Mouse (Mus musculus): ENCODE measurements around the gene Scaf11.

The Scaf11 gene

GRCm38 (mm10) chr15:96396641-96397344 lies 63.9 kb downstream of the Scaf11 start:
- DNase-seq (ENCODE audit: low spot score), result no peak

- DNase-seq (ENCODE audit: low spot score), result no peak
Observed at GRCm38 (mm10) chr15:96395071-96395470, 65.6 kb downstream of the Scaf11 start.

GRCm38 (mm10) chr15:96392878-96393277 lies 67.8 kb downstream of the Scaf11 start:
- no peak for DNase-seq (ENCODE audit: low spot score)

- DNase-seq (ENCODE audit: low spot score), result no peak
Observed at GRCm38 (mm10) chr15:96388565-96388964, 72.1 kb downstream of the Scaf11 start.

- DNase-seq (ENCODE audit: low spot score), result no peak
Observed at GRCm38 (mm10) chr15:96382223-96382622, 78.4 kb downstream of the Scaf11 start.

GRCm38 (mm10) chr15:96377701-96378100 lies 82.9 kb downstream of the Scaf11 start:
- DNase-seq (ENCODE audit: low spot score), result no peak

- DNase-seq (ENCODE audit: low spot score), result no peak
Observed at GRCm38 (mm10) chr15:96377263-96377662, 83.4 kb downstream of the Scaf11 start.

GRCm38 (mm10) chr15:96376214-96376613 lies 84.4 kb downstream of the Scaf11 start:
- DNase-seq (ENCODE audit: low spot score), result no peak

GRCm38 (mm10) chr15:96373161-96373560 lies 87.5 kb downstream of the Scaf11 start:
- no peak for DNase-seq (ENCODE audit: low spot score)

- DNase-seq (ENCODE audit: low spot score), result no peak
Observed at GRCm38 (mm10) chr15:96372628-96373027, 88.0 kb downstream of the Scaf11 start.

- no peak for DNase-seq (ENCODE audit: low spot score)
Observed at GRCm38 (mm10) chr15:96371311-96371710, 89.3 kb downstream of the Scaf11 start.

- no peak for DNase-seq (ENCODE audit: low spot score)
Observed at GRCm38 (mm10) chr15:96366176-96366963, 94.3 kb downstream of the Scaf11 start.

- DNase-seq (ENCODE audit: low spot score), result no peak
Observed at GRCm38 (mm10) chr15:96365351-96365750, 95.3 kb downstream of the Scaf11 start.
